Mouse (Mus musculus): ENCODE data around the gene Rap1gap.

The Rap1gap gene

DNA sequence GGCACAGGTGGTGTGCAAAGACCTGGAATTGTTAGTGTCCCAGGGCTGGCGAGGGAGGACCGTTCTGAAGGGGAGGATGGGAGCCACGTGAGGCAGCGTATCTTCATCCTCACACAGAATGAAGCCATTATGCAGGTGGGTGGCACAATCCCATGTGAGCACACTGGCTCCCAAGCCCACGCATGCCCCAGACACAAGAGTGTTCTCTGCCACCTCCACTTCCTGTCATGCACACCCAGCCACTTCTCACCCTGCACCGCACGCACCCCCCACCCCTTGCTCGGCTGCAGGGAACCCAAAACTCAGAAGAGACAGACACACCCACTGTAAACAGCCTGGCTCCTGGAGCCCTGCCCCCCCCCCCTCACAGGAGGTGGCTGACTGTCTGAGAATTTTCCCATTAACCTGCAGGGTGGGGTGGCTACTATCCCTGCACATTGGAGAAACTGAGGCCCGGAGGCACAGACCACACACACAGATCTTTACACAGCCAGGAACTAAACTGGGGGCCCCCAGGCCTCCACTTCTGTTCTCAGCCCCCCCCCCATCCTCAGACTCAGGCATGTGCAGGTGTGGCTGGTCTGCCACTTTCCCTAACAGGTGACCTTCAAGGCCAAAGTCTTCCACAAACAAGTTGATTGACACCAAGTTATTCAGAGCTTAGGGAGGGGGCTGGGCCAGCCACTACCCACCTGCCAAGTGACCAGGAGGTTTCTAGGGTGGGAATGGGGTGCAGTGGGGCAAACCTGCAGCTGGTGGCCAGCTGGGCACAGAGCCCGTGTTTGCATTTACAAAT is 27.8 kb downstream of the Rap1gap start:
- no peak for DNase-seq (ENCODE audit: low spot score in 2 of 2)

DNA sequence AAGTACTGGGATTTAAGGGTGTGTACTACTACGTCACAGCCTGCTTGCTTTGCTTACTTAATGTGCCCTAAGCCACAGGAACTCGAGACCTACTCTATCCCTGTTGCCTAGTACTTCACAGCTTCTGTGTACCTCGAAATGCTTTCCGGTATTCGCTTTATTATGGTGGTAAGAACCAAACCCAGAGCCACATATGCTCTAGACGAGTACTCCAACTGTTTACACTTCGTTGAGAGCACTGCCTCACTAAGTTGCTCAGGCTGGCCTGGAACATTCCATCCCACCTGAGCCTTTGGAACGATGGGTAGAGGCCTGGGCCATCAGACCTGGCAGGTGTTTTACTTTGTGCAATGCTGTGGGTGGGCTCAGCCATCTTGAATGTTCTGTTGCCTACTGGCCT is 30.8 kb downstream of the Rap1gap start:
- no peak for DNase-seq (ENCODE audit: low spot score in 2 of 2)

DNA sequence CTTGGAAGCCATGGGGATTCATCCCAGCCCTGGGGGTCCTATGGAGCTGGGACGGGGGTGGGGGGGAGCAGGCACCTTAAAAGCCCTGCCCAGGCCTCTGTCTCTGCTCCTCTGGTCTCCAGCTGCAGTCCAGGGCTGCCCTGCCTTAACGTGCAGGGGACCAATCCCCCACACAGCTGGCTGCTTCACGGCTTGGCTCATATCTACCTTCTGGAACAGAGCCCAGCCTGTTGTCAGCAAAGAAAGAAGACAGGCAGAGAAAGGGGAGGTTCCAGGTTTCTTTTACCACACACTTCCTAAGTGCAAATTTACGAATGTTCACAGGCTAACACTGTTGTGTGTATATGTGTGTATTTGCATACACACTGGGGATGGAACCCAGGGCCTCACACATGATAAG is 31.4 kb downstream of the Rap1gap start:
- no peak for DNase-seq (ENCODE audit: low spot score in 2 of 2)

DNA sequence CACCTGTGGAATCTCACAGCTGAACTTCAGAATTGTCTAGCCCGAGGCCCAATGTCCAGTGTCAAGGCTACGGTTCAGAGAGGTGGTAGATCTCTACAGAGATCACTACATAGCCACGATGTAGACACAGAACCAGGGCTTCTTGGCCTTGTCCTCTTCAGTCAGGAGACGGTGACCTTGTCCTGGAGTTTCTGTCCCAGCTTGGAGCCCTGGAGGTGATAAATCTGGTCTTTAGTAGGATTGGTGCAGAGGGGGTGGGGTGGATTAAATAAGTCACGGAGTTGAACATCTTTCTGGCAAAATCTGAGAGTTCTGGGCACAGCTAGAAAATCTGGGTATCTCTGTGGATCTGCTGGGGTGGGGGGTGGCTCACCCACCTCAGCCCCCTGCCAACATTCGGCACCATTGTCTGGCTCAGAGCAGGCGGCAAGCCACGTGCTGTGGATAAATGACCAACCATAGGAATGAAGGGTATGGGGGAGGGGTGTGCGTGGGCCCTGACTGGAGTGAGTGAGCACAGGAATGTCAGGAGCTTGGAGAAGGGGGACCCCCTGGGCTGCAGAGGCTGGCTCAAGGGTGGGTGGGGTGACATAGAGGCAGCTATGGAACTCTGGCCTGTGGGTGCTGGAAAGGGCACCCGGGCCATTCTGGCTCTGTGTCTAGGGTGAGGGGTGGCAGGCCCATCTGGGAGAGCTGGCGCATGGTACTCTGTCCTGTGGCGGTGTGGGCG is 32.8 kb downstream of the Rap1gap start:
- DNase-seq (ENCODE audit: low spot score in 2 of 2), result no peak

DNA sequence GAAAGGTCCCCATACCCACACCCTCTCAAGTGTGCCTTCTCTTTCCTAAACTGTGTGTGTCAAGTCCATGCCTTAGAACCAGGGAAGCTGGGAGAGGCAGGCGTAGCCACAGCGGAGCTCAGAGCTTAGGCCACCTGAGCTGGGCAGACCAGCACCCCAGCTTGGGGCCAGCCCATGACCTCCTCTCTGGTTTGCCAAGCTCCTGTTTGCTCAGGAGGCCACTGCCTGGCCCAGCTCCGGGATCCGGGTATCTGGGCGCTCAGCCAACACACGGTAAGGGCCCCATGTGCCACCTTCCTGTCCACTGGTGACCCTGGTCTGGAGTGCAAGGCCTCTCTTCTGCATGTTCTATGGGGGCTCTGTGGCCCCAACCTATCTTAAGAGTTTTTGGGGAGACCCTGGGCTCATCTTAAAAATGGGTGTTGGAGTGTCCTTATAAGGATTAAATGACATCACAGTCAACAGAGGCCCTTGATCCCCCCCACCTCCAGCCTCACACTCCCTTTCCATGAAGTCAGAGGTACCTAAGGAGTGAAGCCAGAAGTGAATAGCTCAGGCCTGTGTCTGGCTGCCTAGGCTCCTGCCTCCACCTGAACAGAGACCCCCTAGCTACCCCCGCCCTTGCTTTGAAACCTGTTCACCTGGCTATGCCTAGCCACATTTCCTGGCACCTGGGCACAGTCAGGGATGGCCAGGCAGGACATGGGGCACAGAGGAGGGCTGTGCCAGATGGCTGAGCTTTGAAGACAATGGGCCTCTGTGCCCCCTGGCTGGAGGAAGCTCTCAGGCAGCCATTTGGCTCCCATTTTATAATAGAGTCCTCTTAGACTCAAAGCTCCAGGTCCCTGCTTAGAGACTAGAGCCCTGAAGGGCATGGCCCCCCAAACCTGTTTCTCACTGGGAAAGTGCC is 33.8 kb downstream of the Rap1gap start:
- DNase-seq (ENCODE audit: low spot score in 2 of 2), result no peak

DNA sequence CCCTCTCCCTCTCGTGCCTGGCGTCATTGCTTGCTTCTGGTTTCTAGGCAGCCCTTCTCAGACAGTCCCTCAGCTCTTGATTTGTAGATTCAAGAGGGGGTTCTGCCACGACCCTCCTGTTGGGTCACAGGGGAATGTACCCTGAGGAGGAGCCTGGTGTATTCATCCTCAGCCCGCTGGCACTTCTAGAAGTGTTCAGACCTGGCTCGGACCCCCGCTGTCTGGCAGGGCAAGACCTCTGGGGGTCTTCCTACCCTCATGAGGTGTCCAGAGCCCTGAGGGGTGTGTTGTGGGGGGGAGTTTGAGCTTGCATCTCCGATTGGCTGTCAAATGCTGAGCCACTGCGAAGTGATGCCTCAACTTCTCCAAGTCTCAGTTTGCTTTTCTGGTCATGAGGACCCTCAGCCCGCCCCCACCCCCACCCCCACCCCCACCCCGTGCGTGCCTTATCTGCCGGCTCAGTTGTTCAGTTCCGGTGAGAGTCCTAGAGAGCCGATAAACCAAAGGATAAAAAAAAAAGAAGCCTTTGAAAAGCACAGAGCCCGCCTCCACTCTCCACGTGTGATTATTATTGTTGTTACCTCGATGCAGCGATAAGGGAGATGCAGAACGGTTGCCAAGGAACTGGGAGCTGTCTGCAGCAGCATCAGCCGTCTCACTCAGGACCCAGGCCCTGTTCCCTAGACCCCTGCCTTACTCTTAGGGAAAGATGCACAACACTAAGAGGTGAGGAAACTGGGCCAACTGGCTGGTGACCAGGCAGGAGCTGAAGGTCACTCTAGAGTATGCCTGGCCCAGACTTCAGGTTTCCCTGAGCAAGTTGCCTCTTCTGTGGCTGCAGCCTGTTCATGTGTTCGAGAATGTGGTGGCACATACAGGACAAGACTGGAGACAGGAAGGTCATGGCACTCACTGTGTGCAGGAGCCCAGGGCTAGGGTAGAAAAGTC is 35.0 kb downstream of the Rap1gap start:
- DNase-seq (ENCODE audit: low spot score in 2 of 2), result no peak

DNA sequence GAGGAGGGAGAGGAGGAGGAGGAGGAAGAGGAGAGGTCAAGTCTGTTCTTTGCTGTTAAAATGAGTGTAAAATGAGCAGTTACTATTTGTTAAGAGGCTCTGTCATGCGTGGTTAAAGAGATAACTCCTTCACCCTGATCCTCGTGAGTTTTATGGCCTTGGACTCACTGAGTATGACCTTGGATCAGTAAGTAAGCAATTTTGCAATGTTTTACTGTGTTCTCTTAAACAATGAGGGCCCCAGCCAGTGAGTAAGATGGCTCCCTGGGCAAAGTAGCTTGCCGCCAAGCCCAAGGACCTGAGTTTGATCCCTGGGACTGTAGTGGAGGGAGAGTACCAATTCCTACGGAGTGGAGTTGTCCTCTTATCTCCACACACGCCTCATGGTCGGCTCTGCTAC is 36.4 kb downstream of the Rap1gap start:
- no peak for DNase-seq (ENCODE audit: low spot score in 2 of 2)

DNA sequence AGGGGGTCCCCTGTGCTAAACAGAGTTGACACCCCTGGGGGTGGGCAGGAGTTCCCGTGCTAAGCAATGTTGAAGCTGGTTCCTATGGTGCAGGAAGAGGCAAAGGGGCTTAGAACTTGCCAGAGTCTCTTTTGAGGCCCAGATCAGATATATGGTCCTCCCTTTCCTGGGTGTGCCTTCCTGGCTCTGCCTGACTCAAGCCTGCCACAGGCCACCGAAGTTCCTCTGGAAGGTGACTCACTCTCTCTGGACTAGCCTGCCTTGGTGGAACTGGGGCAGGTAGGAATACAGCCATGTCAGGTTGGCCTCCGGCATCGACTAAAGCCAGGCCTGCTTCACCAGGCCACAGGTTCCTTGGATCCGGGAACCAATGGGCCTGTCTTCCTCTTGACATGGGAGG is 38.6 kb downstream of the Rap1gap start:
- DNase-seq (ENCODE audit: low spot score in 2 of 2), result no peak

DNA sequence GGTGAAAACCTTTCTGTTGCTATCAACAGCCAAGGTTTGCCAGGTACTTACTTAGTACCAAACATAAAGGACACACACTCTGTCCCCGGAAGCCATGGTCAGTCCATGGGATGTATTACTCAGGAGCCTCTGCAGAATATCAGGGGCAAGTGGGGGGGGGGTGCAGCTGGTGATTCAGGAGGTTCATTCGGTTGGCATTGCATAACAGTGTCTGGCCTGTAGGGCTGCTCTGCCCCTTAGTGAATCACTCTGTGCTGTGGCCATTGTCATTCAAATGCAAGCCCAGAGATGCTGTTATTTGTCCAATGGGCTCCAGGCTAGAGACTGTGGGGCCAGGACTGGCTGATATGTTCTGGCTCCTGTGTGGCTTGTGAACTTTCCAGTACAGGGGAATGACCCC is 40.0 kb downstream of the Rap1gap start:
- DNase-seq (ENCODE audit: low spot score in 2 of 2), result no peak

DNA sequence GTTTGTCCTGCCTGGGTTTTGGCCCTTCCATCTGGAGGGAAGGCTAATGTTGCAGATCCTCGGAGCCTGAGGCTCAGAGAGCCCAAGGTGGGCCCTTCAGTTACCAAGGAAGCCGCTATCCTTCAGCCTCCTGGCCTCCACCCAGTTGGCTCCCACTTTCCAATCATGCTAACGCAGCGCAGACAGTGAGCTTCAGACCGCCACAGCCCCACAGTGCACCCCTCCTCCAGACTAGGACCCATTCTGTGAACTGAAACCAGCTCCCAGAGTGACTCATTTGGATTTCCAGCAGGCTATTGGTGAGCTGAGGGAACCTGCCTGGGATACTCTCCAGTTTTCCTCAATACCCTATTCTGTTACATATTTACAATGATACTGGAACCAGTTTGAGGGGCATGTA is 40.9 kb downstream of the Rap1gap start:
- DNase-seq (ENCODE audit: low spot score in 2 of 2), result no peak

DNA sequence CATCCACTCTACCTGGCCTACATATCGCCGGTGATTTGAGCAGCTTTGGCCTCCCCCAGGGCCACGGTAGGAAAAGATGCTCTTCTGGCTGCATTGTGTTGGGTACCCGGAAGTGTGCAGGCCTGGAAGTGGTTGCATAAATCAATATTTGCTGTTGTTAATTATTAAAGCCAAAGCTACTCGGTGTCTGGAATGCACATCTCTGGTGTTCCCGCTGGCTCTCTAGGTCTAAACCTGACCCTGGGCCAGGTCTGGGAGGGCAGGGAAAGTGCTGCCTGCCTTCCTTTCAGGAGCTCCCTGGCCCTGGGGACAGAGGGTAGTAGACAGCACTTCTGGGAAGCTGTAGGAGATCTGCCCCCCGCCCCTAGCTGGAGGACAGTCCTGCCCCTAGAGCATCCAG is 42.0 kb downstream of the Rap1gap start:
- no peak for DNase-seq (ENCODE audit: low spot score in 2 of 2)

DNA sequence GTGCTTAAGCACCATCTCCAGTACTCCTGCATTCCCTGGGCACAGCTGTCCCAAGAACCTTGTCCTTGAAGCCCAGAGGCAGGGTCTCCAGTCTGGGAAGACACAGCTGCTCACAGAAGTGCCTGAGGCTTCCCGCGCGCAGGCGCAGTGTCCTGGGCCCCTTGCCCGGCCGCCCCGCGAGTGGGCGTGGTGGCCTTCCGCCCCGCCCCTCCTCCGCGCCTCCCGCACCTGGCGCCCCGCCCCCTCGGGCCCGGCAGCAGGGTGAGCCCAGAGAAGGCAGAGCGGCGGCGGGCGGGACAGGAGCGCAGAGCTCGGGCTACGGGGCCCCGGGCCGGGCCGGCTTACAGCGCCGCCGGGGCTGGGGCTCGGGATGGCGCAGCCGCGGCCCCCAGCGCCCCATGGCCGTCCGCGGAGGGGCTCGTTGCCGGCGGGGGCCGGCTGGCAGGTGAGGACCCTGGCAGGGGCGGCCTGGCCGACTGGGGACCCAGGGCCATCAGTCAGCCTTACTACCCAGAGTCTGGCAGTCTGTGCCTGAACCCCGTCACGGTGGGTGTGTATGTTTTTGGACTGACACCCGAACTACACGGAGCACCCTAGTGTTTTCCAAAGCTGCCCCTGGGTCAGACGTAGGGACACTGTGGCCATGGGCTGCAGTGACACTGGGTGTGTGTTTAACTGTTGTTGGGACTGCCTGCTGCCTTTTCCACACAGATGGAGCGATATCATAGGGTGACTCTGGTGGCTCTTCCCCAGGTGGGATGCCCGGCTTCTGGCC is 42.9 kb downstream of the Rap1gap start:
- DNase-seq (ENCODE audit: low spot score in 2 of 2), result peak; percentile 79 to 83

DNA sequence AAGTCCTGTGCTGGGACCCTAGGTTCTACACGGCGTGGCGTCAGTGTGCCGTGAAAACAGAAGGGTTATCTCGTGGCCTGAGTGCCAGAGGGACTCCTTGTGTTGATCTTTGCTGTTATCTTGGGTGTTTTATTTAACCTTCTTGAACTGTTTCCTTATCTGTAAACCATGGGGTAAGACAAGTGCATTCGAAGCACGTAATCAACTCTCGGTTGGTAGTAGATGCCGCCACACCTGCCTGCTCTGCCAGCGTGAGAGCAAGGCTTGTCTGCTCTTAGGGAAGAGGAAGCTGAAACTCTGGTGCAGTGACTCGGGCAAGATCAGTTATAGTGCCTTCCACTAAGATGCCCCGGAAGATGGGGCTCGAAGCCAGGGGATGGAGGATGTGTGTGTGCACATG is 48.4 kb downstream of the Rap1gap start:
- no peak for DNase-seq (ENCODE audit: low spot score in 2 of 2)

DNA sequence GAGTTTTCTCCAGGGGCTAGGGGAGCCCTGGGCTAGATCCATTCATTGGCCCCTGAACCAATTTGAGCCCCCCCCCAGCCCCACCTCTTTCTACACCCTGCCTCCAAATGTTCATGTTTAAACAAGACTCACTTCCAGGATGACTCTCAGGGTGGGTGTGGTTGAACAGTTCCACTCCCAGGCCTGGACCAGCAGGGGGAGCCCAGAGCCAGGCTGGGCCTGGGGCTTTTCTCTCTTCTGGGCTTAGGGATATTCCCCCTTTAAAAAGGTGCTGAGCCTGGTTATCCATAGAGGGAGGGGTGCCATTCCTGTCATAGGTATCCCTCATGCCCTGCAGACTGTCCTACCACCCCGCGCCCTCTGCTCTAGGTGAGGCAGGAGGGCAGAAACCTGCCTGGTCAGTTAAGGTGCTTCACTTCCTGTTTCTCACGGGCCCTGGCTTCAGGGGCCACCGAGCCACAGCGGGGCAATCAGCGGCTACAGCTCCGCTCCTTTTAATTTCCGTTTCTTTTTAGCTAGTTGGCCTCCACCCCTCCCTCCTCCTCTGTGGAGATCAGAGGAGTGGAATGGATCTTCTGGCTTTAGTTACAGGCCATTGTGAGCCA is 49.6 kb downstream of the Rap1gap start:
- no peak for DNase-seq (ENCODE audit: low spot score in 2 of 2)

DNA sequence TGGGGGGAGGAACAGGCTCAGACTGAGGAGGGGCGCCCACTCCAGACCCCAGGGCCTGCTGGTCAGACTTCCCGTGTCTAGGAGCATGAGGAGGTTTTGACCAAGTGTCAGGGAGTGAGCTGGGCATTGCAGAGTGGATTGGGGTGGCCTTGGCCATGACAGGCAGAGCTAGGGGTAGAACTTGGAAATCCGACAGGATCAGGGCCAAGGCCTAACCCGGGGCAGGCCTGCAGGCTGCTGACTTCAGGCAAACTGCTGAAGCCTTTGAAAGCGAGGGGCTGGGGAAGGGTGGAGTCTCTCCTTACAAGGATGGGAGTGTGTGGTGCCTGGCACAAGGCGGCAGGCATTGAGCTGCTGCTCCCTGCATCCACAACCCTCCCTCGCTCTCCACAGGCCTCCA is 52.5 kb downstream of the Rap1gap start:
- DNase-seq (ENCODE audit: low spot score in 2 of 2), result no peak

DNA sequence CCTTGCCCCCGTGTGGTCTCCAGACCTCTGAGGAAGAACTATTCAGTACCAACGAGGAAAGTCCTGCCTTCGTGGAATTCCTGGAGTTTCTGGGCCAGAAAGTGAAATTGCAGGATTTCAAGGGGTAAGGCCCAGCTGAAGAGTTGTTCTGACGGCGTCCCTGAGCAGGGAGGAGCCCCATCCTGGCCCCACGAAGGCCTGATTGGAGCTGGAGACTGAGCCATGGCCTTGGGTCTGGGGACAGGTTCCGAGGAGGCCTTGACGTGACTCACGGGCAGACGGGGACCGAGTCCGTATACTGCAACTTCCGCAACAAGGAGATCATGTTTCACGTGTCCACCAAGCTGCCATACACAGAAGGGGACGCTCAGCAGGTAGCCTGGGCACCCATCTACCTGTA is 53.1 kb downstream of the Rap1gap start:
- DNase-seq (ENCODE audit: low spot score in 2 of 2), result no peak

DNA sequence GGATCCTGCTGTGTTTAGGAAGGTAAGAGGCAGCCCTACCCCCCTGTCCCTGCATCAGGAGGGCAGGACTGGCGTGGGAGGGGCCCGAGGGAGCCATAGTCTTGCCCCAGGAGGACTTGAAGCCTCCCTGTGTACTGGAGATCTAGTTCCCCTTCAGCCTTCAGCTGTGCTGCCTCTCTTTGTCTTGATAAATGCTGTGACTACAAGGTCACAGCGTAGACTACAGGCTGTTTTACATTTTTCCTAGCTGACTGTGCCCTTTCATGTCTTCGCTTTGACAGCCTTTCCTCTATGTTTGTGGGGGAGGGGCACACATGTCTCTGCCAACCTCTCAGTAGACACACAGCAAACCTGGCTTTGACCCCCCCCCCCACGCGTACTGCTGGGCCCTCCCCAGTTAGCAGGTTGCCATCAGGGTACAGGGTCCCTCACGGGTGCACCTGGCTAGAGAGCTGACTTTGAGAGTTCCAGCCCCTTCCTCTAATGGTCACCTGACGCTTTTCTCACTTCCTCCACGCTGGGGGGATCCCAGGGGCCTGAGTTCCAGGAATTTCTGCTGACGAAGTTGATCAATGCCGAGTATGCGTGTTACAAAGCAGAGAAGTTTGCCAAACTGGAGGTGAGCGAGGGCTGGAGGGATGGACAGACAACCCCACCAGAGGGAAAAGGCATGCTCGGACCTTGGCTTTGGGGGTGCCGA is 55.0 kb downstream of the Rap1gap start:
- no peak for DNase-seq (ENCODE audit: low spot score in 2 of 2)

DNA sequence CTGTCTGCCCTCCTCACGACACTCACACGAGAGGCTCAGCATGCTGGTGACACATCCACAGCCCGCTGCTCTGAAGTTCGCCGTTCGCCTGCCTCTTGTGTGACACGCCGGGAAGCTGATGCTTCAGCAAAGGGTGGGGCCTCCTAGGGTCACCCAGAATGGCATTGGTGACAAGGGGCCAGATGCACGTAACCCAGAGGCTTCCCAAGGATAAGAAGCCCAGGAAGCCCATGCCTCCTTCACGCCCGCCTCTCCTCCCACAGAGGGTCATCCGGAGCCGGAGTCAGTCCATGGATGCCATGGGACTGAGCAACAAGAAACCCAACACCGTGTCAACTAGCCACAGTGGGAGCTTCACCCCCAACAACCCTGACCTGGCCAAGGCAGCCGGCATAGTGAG is 57.0 kb downstream of the Rap1gap start:
- DNase-seq (ENCODE audit: low spot score in 2 of 2), result no peak

DNA sequence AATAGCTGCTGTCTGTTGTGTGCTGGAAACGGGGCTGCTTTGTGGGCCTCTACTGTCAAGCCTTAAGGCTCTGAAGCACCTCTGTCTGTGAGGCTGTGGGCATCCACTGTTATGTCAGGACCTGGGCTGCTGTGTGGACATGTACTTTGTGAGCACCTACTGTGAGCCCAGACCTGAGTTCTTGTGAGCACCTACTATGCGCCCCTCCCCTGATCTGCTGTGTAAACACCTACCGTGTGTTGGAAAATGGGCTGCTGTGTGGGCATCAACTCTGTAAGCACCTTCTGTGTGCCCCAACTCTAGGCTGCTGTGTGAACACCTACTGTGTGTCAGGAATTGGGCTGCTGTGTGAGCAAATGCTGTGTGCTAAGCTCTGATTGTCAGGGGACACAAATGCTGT is 57.7 kb downstream of the Rap1gap start:
- no peak for DNase-seq (ENCODE audit: low spot score in 2 of 2)
